Mouse (Mus musculus): ENCODE results near the gene Rbfox1. TPM values are rescaled to one million over a fixed set of nuclear protein-coding genes. Genes with fewer than 3 reads are reported as not detected.

Gene Rbfox1
- total RNA-seq (2021), result 100 to 1,000 TPM; 186 to 195 TPM
- long read RNA-seq, experiment 1, partial matches to known transcripts, result 4 of 32 reads
- long read RNA-seq, experiment 1, other reads (novel, unspliced or antisense), result 25 of 32 reads
- long read RNA-seq, experiment 2, transcript Rbfox1-203 (13 exons, 1,407 nt), result major isoform, 5 of 50 reads
- long read RNA-seq, experiment 2, partial matches to known transcripts, result 4 of 50 reads
- long read RNA-seq, experiment 2, other reads (novel, unspliced or antisense), result 41 of 50 reads

DNA sequence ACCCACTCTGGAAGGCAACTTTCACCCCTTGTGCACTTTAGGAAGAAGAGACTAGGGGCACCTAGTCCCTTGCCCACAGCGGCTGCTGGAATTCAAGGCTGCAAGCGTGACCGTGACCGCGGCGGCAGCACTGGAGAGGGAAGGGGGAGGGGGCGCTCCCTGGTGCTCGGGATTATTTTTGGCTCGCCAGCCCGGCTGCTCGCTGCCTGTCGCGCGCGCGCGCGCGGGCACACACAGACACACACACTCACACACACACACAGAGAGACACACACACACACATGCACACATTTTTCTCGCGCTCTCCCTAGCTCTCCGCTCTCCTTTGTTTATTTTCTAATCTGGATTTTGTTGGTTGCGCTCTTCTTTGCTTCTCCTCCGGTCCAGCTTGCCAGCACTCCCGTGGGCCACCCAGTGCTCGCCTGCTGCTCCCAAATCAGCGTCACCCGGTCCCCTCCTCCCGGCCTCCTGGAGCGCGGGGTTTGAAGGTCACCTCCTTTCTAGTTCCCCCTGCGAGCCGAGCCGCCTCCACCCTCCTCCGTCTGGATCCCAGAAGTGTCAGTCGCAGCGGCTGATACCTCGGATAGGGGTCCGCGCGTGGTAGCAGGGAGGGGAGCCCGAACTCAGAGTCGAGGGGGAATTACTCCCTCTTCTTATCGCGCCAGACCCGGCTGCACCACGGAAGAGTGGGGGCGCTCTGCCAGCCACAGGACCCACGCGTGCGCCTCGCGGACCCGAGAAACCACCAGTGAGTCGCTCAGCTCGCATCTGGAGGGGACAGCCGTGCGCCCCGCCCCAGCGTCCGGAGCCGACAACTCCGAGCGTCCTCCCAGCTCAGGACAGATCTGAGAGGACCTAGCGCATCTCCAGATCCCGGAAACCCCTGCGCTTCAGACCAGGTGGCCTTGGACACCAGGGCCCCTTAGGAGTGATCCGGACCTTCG, at the start of gene Rbfox1:
Rbfox1 (plus strand) TSS at position 610 of the 944 bp plus-strand sequence.
- DNase-seq, result no peak
- intact Hi-C loops (cut with DNase I), result no loop called here

GRCm38 (mm10) chr16:5836744-5837143, 48.4 kb upstream of the Rbfox1 start:
- DNase-seq, result no peak

GRCm38 (mm10) chr16:5841167-5841566, 44.0 kb upstream of the Rbfox1 start:
- no peak for DNase-seq
- intact Hi-C loops (cut with DNase I), result no loop called here

More at GRCm38 (mm10) chr16:5836744-5837143, 48.4 kb upstream of the Rbfox1 start:
- intact Hi-C loops (cut with DNase I), result no loop called here

DNA sequence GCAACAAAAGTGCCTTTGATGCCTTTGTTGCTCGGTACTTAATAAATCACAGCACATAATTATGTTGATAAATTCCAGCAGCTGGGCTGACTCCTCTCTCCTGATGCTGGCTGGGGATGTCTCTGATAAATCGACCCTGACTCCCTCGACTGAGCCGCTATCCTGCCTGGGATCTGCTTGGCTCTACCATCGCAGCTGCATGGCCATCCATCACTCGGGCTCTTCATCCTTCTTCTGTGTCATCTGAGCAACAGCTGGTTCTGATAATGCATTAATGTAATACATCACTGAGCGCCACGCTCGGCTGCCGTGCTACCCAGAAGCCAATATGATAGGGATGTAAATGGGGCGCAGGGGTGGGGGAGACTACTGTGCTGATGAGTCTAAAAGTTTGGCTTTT, 39.5 kb upstream of the Rbfox1 start:
- DNase-seq, result no peak
- intact Hi-C loops (cut with DNase I), result no loop called here

GRCm38 (mm10) chr16:5853055-5853454, 32.1 kb upstream of the Rbfox1 start:
- DNase-seq, result no peak
- intact Hi-C loops (cut with DNase I), result no loop called here

DNA sequence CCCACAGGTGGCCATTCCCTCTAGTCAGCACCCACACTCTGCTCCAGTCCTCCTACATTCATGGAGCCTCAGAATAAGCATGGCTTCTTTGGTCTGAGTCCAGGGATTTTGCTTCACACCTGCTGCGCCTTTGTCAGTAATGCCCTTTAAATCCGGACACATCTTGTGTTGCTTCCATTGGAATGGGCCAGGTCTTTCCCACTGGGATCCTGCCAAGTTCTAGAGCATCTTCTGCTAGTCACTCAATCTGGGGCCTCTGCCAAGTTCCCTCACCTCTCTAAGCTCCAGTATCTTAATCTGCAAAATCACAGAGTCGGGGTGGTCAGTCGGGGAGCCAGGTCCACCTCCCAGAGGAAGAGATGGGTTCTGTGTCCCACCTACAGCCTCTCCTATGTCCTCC, 20.8 kb upstream of the Rbfox1 start:
- intact Hi-C loops (cut with DNase I), result no loop called here
- no peak for DNase-seq

DNA sequence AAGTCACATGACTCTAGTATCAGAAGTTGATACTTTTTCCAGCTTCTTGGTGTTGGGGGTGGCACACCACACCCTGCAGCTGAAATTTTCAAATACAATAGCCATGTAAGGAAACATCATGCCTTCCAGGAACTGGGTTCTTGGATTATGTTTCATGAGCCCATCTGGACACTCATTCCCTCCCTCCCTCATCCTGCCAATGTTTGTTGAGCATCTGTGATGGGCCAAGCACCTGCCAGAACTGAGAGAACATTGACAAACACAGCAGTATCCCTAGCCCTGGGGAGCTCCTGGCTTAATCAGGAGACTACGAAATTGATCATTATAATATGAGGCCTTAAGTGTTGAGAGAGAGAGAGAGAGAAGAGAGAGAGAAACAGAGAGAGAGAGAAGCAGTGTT, 18.2 kb upstream of the Rbfox1 start:
- intact Hi-C loops (cut with DNase I), result no loop called here
- no peak for DNase-seq

DNA sequence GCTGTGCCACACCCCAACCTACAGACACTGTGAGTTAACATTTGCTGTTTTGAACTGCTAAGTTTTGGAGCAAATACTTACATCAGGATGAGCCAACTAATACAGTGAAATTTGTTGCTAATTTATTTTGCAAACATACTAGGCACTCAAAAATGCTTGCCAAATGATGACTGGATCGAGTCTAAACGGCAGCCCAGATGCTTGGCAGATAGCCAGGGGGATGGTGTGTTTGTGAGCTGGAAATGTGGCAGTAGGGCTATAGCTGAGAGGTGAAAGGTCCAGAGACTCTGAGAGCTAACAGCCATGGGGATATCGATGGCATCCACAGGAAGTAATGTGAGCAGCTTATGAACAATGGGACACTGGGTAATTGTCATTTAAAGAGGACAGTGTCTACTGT, 14.8 kb upstream of the Rbfox1 start:
- no peak for DNase-seq
- intact Hi-C loops (cut with DNase I), result no loop called here

DNA sequence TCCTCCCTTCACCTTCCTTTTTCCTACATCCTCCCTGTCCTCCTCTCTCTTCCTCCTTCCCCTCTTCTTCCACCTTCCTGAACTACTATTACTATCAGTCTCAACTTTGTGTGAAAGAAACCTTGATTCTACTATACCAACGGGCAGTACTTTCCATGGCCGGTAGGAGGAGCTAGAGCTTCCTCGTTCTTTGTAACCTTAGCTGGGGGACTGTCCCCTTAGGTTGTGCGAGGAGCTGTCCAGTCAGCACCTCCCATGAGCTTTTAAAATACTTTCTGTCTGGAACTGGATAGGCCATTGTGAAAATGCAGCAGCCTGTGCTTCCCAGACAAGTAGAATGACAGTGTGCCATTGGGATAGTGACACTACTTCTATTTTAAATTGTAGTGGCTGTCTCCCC, 3.3 kb upstream of the Rbfox1 start:
- no peak for DNase-seq
- intact Hi-C loops (cut with DNase I), result no loop called here

DNA sequence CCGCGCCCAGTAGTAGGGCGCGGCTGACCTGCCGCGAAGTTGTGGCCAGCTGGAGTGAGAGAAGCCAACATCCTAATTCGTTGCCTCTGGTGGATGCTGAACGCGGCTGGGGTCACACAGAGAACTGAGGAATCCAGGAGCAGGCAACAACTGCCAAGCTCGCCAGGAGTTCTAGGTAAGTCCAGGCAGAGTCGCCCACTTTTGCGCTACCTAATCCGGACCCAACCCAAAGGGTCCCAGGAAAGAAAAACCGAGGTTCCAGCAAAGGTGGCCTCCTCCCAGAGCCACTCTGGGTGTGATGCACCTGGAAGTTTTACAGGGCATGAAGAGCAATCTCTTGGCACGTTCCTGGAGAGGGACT, 515 bp downstream of the Rbfox1 start:
- intact Hi-C loops (cut with DNase I), result no loop called here

DNA sequence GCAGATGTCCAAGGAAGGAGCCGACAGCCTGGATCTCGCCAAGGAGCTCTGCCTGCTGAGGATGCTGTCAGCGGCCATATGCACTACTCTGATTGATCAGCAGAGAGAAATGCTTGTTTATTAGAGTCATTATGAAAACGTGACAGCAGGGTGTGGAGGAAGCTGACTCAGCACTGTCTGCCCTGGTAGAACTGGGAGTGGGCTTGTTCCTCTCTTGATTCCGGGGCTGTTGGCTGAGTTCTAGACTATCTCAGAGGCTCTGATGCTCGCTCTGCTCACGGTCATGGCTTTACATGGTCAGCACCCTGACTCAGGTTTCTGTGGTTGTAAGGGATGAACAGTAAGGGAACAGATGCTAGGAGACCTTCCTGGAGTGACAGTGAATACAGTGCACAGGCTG, 10.4 kb downstream of the Rbfox1 start:
- no peak for DNase-seq
- intact Hi-C loops (cut with DNase I), result no loop called here

More for the DNA sequence above, 515 bp downstream of the Rbfox1 start:
- DNase-seq, result no peak

DNA sequence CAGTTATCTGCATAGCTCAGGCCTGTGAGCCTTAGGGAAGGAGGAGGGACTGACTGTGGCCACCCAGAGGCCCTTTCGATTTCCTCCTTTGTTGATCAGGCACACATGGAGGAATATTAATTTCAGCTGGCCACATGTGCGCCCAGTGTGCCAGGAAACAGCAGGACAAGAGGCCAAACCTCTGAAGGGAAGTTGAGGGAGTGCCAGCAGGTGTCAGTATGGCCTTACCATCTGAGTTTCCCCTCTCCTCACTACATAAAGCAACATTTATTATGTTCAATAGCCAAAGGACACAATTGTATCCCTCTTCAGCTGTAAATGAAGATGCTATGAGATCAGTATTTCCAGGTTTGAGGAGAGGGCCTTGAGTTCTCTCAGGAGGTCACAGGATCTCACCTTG, 13.2 kb downstream of the Rbfox1 start:
- intact Hi-C loops (cut with DNase I), result no loop called here
- DNase-seq, result no peak

- intact Hi-C loops (cut with DNase I), result no loop called here
- no peak for DNase-seq
Observed at GRCm38 (mm10) chr16:5910742-5911141, 25.6 kb downstream of the Rbfox1 start.

GRCm38 (mm10) chr16:5911880-5912327, 26.7 kb downstream of the Rbfox1 start:
- intact Hi-C loops (cut with DNase I), result no loop called here
- no peak for DNase-seq

DNA sequence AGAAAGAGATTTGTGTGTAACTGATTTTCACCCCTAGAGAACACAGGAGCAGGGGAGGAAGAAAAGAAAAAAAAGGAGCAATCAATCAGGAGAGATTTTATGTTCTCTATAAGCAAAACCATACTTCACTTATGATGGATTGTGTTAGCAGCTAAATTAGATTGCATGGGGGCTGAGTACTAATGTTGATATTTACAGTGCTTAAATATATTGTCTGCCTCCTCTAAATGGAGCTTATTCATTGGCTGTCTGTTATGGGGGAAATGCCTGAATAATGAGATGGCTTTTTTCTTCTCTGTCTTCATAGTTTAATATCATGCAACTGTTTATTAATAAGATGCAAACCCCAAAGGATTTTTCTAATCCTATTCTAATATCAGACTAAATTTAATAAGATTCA, 32.8 kb downstream of the Rbfox1 start:
- intact Hi-C loops (cut with DNase I), result no loop called here

GRCm38 (mm10) chr16:5926986-5927385, 41.8 kb downstream of the Rbfox1 start:
- intact Hi-C loops (cut with DNase I), result no loop called here
- no peak for DNase-seq

More for the DNA sequence above, 32.8 kb downstream of the Rbfox1 start:
- DNase-seq, result no peak

- peak; percentile 22 to 31 for DNase-seq
- intact Hi-C loops (cut with DNase I), result loop anchor here (5.0 kb wide), 1 partner anchor 459 kb away; no protein-coding TSS in a partner anchor
Observed at GRCm38 (mm10) chr16:5931680-5932079, 46.5 kb downstream of the Rbfox1 start.

- no peak for DNase-seq
- intact Hi-C loops (cut with DNase I), result no loop called here
Observed at GRCm38 (mm10) chr16:5940016-5940415, 54.9 kb downstream of the Rbfox1 start.

DNA sequence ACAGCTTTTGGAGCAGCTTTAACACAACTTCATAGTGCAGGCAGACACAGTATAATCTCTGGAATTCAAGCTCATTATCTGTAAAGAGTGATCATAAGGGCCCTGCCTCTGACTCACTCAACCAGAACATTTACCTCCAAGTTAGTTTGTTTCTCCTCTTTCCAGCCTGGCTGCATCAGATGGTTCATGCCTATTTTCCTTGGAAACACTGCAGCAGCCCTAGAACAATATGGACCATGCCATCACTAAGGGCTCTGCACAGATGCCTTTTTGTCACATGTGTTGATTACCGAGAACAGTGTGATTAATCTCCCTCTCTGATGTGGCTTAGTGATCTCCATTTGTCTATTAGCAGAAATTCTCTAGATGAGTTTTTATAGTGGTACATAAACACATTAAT, 60.5 kb downstream of the Rbfox1 start:
- intact Hi-C loops (cut with DNase I), result no loop called here
- DNase-seq, result no peak

GRCm38 (mm10) chr16:5953106-5953505, 68.0 kb downstream of the Rbfox1 start:
- DNase-seq, result no peak
- intact Hi-C loops (cut with DNase I), result no loop called here

DNA sequence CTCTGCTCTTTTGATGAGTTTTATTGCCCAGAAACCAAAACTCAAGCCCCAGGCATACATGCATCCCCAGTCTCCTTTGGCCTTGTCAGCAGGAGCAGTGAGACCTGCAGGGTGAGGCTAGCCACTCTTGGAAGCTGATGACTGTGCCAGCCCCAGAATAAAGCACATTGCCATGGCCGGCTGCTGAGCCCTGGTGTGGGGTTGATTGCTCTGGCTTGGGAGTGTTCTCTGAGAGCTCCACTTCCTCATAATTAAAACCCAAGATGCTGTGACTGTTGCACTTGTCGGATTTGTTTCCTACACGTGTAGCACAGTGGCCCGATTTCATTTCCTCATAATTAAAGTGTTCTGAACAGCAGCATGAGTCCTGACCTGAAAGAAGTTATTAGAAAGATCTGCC, 72.3 kb downstream of the Rbfox1 start:
- DNase-seq, result no peak
- intact Hi-C loops (cut with DNase I), result no loop called here

DNA sequence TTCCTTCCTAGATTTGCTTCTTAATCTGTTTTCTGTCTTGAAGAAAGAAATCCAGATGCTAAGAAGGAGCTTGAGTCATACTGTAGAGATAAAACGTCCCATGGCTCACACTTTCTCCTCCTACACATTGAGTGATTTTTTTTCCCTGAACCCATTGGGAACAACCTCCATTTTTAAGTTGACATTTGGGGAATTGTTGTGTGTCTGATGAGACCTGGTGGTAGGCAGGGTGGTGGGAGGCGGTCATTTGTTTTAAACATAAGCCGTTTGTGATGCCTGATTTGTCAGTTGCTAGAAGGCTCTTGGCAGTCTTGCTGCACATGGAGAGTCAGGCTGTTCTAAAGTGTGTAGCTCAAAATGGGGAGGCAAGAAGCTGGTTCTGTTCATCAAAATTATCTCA, 76.6 kb downstream of the Rbfox1 start:
- no peak for DNase-seq
- intact Hi-C loops (cut with DNase I), result no loop called here

Measured in gastrocnemius, postnatal 36 days (tissue).